Mouse (Mus musculus): Measurements from ENCODE around the gene Miip.

- TF ChIP-seq CTCF (IDR thresholded peaks at IDR 0.05), result no peak
- no peak for TF ChIP-seq EP300 (IDR thresholded peaks at IDR 0.05)
Observed at GRCm38 (mm10) chr4:147875852-147876575, 7.4 kb upstream of the Miip start.

All from lung, postnatal 0 days (tissue).